Mouse (Mus musculus) kidney, adult 9 months (tissue): ENCODE results near the gene Gm14296.
"Not testable (repeated sequence)": the region's sequence is repeated elsewhere in the genome, so short reads cannot be mapped to it uniquely, and the experiment has no call there.

Experiments
- DNase-seq: peaks from one replicate; pipeline ENCODE4 v3.0.0; 2022

Gm14296 gene

GRCm38 (mm10) chr2:176927709-176928108, at the start of gene Gm14296:
Gene Gm14296, minus strand, starts transcription at chr2:176927809.
- DNase-seq, result not testable (repeated sequence)

DNA sequence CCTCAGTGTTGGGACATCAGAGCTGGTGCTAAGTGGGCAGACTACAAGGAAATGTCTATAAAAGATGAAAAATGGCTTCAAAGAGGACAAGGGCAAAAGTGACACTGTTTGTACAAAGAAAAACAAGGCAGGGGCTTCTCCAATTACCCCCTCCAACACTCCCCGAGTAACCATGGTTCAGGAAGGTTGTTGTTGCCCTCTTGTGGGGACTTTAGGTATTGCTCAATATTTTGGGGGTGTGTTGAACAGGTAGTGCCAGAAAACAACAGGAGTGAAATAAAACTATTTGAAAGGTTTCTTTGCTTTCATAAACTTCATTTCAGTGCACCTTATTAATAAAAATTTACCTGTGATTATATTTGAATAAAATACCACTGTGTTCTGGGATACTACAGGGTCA, 22.1 kb downstream of the Gm14296 start:
- DNase-seq, result not testable (repeated sequence)
